Mouse (Mus musculus): ENCODE measurements around the gene Gm5108.

The Gm5108 gene

GRCm38 (mm10) chr5:68020870-68021269, 79.4 kb downstream of the Gm5108 start:
- no peak for DNase-seq (ENCODE audit: low read depth, low spot score)

All from ZHBTc4 (cell line).